Mouse (Mus musculus) thymus, postnatal 36 days (tissue): ENCODE measurements at regions not wholly inside any gene's neighbourhood (a gene's known extent, or its start where the extent isn't known, plus 50 kb on each side); places are given as distances from the start of the nearest gene placed in this dataset.
A peak's percentile ranks its signal among the peaks of the same experiment; 100 is the strongest.

Experiments used
- DNase-seq, 2 experiments: peaks; one replicate each; pipeline ENCODE4 v3.0.0; 2022; ENCODE audit warnings: mixed read lengths in 2 of 2

GRCm38 (mm10) chr4:32074399-32075296 is 110.8 kb downstream of the Map3k7 start:
- DNase-seq = no peak

- DNase-seq = no peak
Observed at GRCm38 (mm10) chr4:32076391-32076925, 112.6 kb downstream of the Map3k7 start.

GRCm38 (mm10) chr4:32083456-32083855 is 119.6 kb downstream of the Map3k7 start:
- DNase-seq = no peak

GRCm38 (mm10) chr4:32084250-32084869 is 120.5 kb downstream of the Map3k7 start:
- no peak for DNase-seq

GRCm38 (mm10) chr4:32085040-32085439 is 121.1 kb downstream of the Map3k7 start:
- DNase-seq = no peak

GRCm38 (mm10) chr4:32091086-32091485 is 127.2 kb downstream of the Map3k7 start:
- DNase-seq = no peak

- DNase-seq = no peak
Observed at GRCm38 (mm10) chr4:32092320-32093041, 128.6 kb downstream of the Map3k7 start.

- DNase-seq = no peak
Observed at GRCm38 (mm10) chr4:32098233-32098632, 134.3 kb downstream of the Map3k7 start.

- DNase-seq = no peak
Observed at GRCm38 (mm10) chr4:32101002-32101401, 137.1 kb downstream of the Map3k7 start.

- no peak for DNase-seq
Observed at GRCm38 (mm10) chr4:32106664-32107171, 131.9 kb upstream of the Bach2 start.

GRCm38 (mm10) chr4:32122320-32122719 is 116.3 kb upstream of the Bach2 start:
- DNase-seq = no peak

GRCm38 (mm10) chr4:32126828-32127227 is 111.8 kb upstream of the Bach2 start:
- no peak for DNase-seq

GRCm38 (mm10) chr4:32130594-32130993 is 108.0 kb upstream of the Bach2 start:
- DNase-seq = no peak

- DNase-seq = no peak
Observed at GRCm38 (mm10) chr4:32131819-32132218, 106.8 kb upstream of the Bach2 start.

GRCm38 (mm10) chr4:32136151-32136550 is 102.5 kb upstream of the Bach2 start:
- DNase-seq = no peak

- DNase-seq = no peak
Observed at GRCm38 (mm10) chr4:32137243-32137642, 101.4 kb upstream of the Bach2 start.

- DNase-seq = no peak
Observed at GRCm38 (mm10) chr4:32137966-32138365, 100.6 kb upstream of the Bach2 start.

GRCm38 (mm10) chr4:32139586-32139985 is 99.0 kb upstream of the Bach2 start:
- no peak for DNase-seq

- DNase-seq = no peak
Observed at GRCm38 (mm10) chr4:32140068-32140467, 98.5 kb upstream of the Bach2 start.

- no peak for DNase-seq
Observed at GRCm38 (mm10) chr4:32142198-32142597, 96.4 kb upstream of the Bach2 start.

GRCm38 (mm10) chr4:32147146-32147545 is 91.5 kb upstream of the Bach2 start:
- no peak for DNase-seq

GRCm38 (mm10) chr4:32148597-32148996 is 90.0 kb upstream of the Bach2 start:
- no peak for DNase-seq

GRCm38 (mm10) chr4:32149171-32149570 is 89.4 kb upstream of the Bach2 start:
- peak in 1 of 2 experiments; percentile 44 for DNase-seq
